ENCODE assay signal across 7 mouse cellular contexts in genomic region chr5:129724834-129725773, GRCm38 (mm10). TPM values are rescaled to one million over a fixed set of nuclear protein-coding genes. Genes with fewer than 3 reads are reported as not detected.
DNase-seq lines count a peak whose midpoint lies in the region; ATAC-seq lines count a peak whose summit lies in the region.

Gene Nipsnap2 (plus strand): TSS chr5:129725063.

- peaks cover 2% of the 10 kb centered on the region for H3K36me3 ChIP-seq in embryonic facial prominence, embryonic 10.5 days (replicated peaks)
- H3K36me3 ChIP-seq in limb, embryonic 10.5 days: peaks cover 8% of the 10 kb centered on the region
- H3K36me3 ChIP-seq in midbrain, embryonic 13.5 days: peaks cover 2% of the 10 kb centered on the region

- under 1% methylated on average over 92 of the region's 93 CpGs for WGBS in embryonic facial prominence, embryonic 10.5 days
- WGBS in limb, embryonic 10.5 days: under 1% methylated on average over 93 of the region's 93 CpGs
- under 1% methylated on average over 74 of the region's 93 CpGs for WGBS in midbrain, embryonic 13.5 days

- H3K27me3 ChIP-seq in embryonic facial prominence, embryonic 10.5 days (replicated peaks; ENCODE audit: low read depth, poor library complexity, severe bottlenecking): no peaks in the 10 kb centered on the region
- H3K27me3 ChIP-seq in limb, embryonic 10.5 days (ENCODE audit: low read depth, poor library complexity, severe bottlenecking): no peaks in the 10 kb centered on the region
- no peaks in the 10 kb centered on the region for H3K27me3 ChIP-seq in midbrain, embryonic 13.5 days

- peak within 1 kb of the TSS; percentile 97 for H3K9ac ChIP-seq in midbrain, embryonic 13.5 days (replicated peaks)

- peak; percentile 89 for ATAC-seq in granulocyte monocyte progenitor cell, adult 5-6 weeks (replicated peaks; ENCODE audit: poor library complexity, severe bottlenecking)
- ATAC-seq in midbrain, embryonic 13.5 days: peak; percentile 95

- peak within 1 kb of the TSS; percentile 53 for H3K4me2 ChIP-seq in midbrain, embryonic 13.5 days (replicated peaks)

- peak within 1 kb of the TSS; percentile 93 for H3K4me3 ChIP-seq in embryonic facial prominence, embryonic 10.5 days
- H3K4me3 ChIP-seq in limb, embryonic 10.5 days: peak within 1 kb of the TSS; percentile 96
- H3K4me3 ChIP-seq in midbrain, embryonic 13.5 days (replicated peaks): peak within 1 kb of the TSS; percentile 85

- peak within 1 kb of the TSS; percentile 99 for H3K27ac ChIP-seq in embryonic facial prominence, embryonic 10.5 days (replicated peaks)
- peak within 1 kb of the TSS; percentile 99 for H3K27ac ChIP-seq in limb, embryonic 10.5 days
- H3K27ac ChIP-seq in midbrain, embryonic 13.5 days: peak within 1 kb of the TSS; percentile 95

- peak; percentile 86 for DNase-seq in adrenal gland, adult 8-10 months
- DNase-seq in embryonic facial prominence, embryonic 10.5 days (ENCODE audit: low spot score): peak; percentile 97
- DNase-seq in kidney, adult 11 months: peak; percentile 94
- peak; percentile 98 for DNase-seq in limb, embryonic 10.5 days (ENCODE audit: low spot score)
- peak; percentile 87 for DNase-seq in spleen, adult 12 weeks (ENCODE audit: low spot score)

- peaks cover 30% of the 10 kb centered on the region for H3K4me1 ChIP-seq in embryonic facial prominence, embryonic 10.5 days
- peaks cover 20% of the 10 kb centered on the region for H3K4me1 ChIP-seq in limb, embryonic 10.5 days
- peaks cover 30% of the 10 kb centered on the region for H3K4me1 ChIP-seq in midbrain, embryonic 13.5 days (replicated peaks)

- no peaks in the 10 kb centered on the region for H3K9me3 ChIP-seq in embryonic facial prominence, embryonic 10.5 days
- no peaks in the 10 kb centered on the region for H3K9me3 ChIP-seq in limb, embryonic 10.5 days (replicated peaks)
- no peaks in the 10 kb centered on the region for H3K9me3 ChIP-seq in midbrain, embryonic 13.5 days

RNA-seq across cellular contexts. Expression of gene Nipsnap2, which starts in this region (rescaled TPM):
- total RNA-seq in adrenal gland, adult 8-10 months (2022): 100 to 1,000 TPM; 133 to 158 (median 149) TPM
- polyA plus RNA-seq in embryonic facial prominence, embryonic 10.5 days (2016; fragmentation: Nextera tagmentation; extraction: Ambion mirVana): 74.2 and 74.8 TPM in 2 replicates
- 21.5 and 24.7 TPM in 2 replicates for total RNA-seq in granulocyte monocyte progenitor cell, adult 5-6 weeks (2014; fragmentation: Nextera tagmentation)
- total RNA-seq in granulocyte monocyte progenitor cell, adult 5-6 weeks (2017): 26.2 and 30.1 TPM in 2 replicates
- polyA plus RNA-seq in limb, embryonic 10.5 days (2016; fragmentation: Nextera tagmentation; extraction: Ambion mirVana): 59.6 and 75.0 TPM in 2 replicates
- 84.1 and 94.5 TPM in 2 replicates for polyA plus RNA-seq in midbrain, embryonic 13.5 days (2015; fragmentation: Nextera tagmentation; extraction: Ambion mirVana)

Comparison
In these comparisons a context has a peak if more than half of its experiments do, and no peak if none do; other contexts are left out.
1. Peak in every context shown above with its lines: DNase-seq, ATAC-seq, H3K4me3 ChIP-seq and H3K27ac ChIP-seq.
2. RNA of gene Nipsnap2 (total RNA-seq): 133 to 158 TPM in adrenal gland, adult 8-10 months; 21.5 to 30.1 TPM in granulocyte monocyte progenitor cell, adult 5-6 weeks; every median in the first group is over 4 times any median in the second.